Mouse (Mus musculus) MEL (cell line): Measurements from ENCODE around the gene Lhfp.

Experiments
- CTCF ChIP-seq, 3 experiments: IDR thresholded peaks in 2 of 3; conservative IDR thresholded peaks in 1 of 3; 2 replicates each; pipeline ENCODE4 v1.5.1; 2011 to 2012; ENCODE audit warnings: low read length in 3 of 3, low read depth in 2 of 3, mild to moderate bottlenecking in 2 of 3, improper control_type of control experiment in 1 of 3, inconsistent platforms in 1 of 3, mixed read lengths in 1 of 3, moderate library complexity in 1 of 3; ENCODE audit not compliant: control insufficient read depth in 1 of 3, insufficient read depth in 1 of 3, poor library complexity in 1 of 3, severe bottlenecking in 1 of 3
- EP300 ChIP-seq, 2 experiments: IDR thresholded peaks; 2 replicates each; pipeline ENCODE4 v1.6.1; 2011; ENCODE audit warnings: improper control_type of control experiment in 2 of 2, low read length in 2 of 2, low read depth in 1 of 2, mild to moderate bottlenecking in 1 of 2
- HCFC1 ChIP-seq: IDR thresholded peaks from 2 replicates; pipeline ENCODE4 v1.6.1; 2012; ENCODE audit warnings: low read depth, mild to moderate bottlenecking, inconsistent platforms, low read length, improper control_type of control experiment, moderate library complexity
- NELFE ChIP-seq: IDR thresholded peaks from 2 replicates; pipeline ENCODE4 v1.6.1; 2011; ENCODE audit warnings: low read depth, low read length, improper control_type of control experiment
- POLR2A ChIP-seq, 2 experiments: IDR thresholded peaks; 2 replicates each; pipeline ENCODE4 v1.6.1; 2011 to 2012; ENCODE audit warnings: low read length in 2 of 2, mild to moderate bottlenecking in 2 of 2, control low read depth in 1 of 2, improper control_type of control experiment in 1 of 2, low read depth in 1 of 2, moderate library complexity in 1 of 2; ENCODE audit not compliant: control insufficient read depth in 1 of 2, insufficient read depth in 1 of 2, poor library complexity in 1 of 2
- SIN3A ChIP-seq: IDR thresholded peaks from 2 replicates; pipeline ENCODE4 v1.6.1; 2012; ENCODE audit warnings: low read length, improper control_type of control experiment, inconsistent platforms
- TBP ChIP-seq: IDR thresholded peaks from 2 replicates; pipeline ENCODE4 v1.8.0; 2011; ENCODE audit warnings: low read depth, low read length, improper control_type of control experiment
- USF2 ChIP-seq, 2 experiments: IDR thresholded peaks; 2 replicates each; pipeline ENCODE4 v1.6.1; 2011 to 2012; ENCODE audit warnings: improper control_type of control experiment in 2 of 2, low read length in 2 of 2, borderline replicate concordance in 1 of 2, inconsistent platforms in 1 of 2, low read depth in 1 of 2, mild to moderate bottlenecking in 1 of 2; ENCODE audit not compliant: insufficient read depth in 1 of 2
- ZMIZ1 ChIP-seq: IDR thresholded peaks from 2 replicates; pipeline ENCODE4 v1.6.1; 2012; ENCODE audit warnings: low read depth, mild to moderate bottlenecking, inconsistent platforms, low read length, improper control_type of control experiment, moderate library complexity

GRCm38 (mm10) chr3:53203656-53204055 is 162.3 kb downstream of the Lhfp start:
- TF ChIP-seq POLR2A (IDR thresholded peaks at IDR 0.05; ENCODE audit: control insufficient read depth in 1 of 2, insufficient read depth in 1 of 2, low read depth in 1 of 2, low read length in 2 of 2, poor library complexity in 1 of 2) (no peak), CTCF (IDR thresholded peaks at IDR 0.05 in 2 of 3, conservative IDR thresholded peaks at IDR 0.05 in 1 of 3; ENCODE audit: control insufficient read depth in 1 of 3, insufficient read depth in 1 of 3, low read depth in 2 of 3, low read length in 3 of 3, poor library complexity in 1 of 3, severe bottlenecking in 1 of 3) (no peak), SIN3A (no peak), HCFC1 (no peak), ZMIZ1 (no peak), NELFE (no peak), TBP (no peak), EP300 (IDR thresholded peaks at IDR 0.05; ENCODE audit: low read depth in 1 of 2, low read length in 2 of 2) (no peak), USF2 (IDR thresholded peaks at IDR 0.05; ENCODE audit: borderline replicate concordance in 1 of 2, insufficient read depth in 1 of 2, low read depth in 1 of 2, low read length in 2 of 2) (no peak)
